Mouse (Mus musculus) frontal cortex, adult 2 months (tissue): ENCODE data around the gene Lsm3. TPM values are rescaled to one million over a fixed set of nuclear protein-coding genes. Genes with fewer than 3 reads are reported as not detected.

ENCODE experiments used
- DNase-seq, 2 experiments: peaks; one replicate each; pipeline ENCODE4 v3.0.0; 2022; ENCODE audit warnings: low spot score in 1 of 2; ENCODE audit errors: extremely low spot score in 1 of 2
- polyA plus RNA-seq: library from polyadenylated mRNA; depleted of rRNA; stranded (reverse); fragments of >200 nt; gene quantifications from 2 replicates; pipeline ENCODE4 v1.2.3, GENCODE M21; 2012; rRNA removed

The Lsm3 gene
- polyA plus RNA-seq, 1 experiment = 66.3 TPM

GRCm38 (mm10) chr6:91547313-91547712, 31.6 kb downstream of the Lsm3 start:
- DNase-seq = no peak

GRCm38 (mm10) chr6:91549621-91550020, 33.9 kb downstream of the Lsm3 start:
- no peak for DNase-seq

GRCm38 (mm10) chr6:91551671-91552070, 35.9 kb downstream of the Lsm3 start:
- DNase-seq = peak in 1 of 2 experiments; percentile 12

DNA sequence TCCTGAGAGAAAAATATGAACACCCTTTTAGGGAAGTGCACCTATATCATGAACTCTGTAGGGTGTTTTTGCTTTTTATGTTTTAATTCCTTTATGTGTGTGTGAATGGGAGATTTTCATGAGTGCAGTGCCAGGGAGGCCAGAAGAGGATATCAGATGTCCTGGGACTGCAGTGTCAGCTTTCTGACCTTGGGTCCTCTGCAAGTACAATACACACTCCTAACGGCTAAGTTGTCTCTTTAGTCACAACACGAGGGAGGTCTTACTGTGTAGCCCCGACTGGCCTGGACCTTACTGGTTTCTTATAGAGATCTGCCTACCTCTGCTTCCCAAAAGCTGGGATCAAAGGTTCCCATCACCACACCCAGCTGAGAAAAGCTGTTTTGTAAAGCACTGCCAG, 37.0 kb downstream of the Lsm3 start:
- DNase-seq = no peak

GRCm38 (mm10) chr6:91558565-91558964, 42.8 kb downstream of the Lsm3 start:
- DNase-seq = no peak

DNA sequence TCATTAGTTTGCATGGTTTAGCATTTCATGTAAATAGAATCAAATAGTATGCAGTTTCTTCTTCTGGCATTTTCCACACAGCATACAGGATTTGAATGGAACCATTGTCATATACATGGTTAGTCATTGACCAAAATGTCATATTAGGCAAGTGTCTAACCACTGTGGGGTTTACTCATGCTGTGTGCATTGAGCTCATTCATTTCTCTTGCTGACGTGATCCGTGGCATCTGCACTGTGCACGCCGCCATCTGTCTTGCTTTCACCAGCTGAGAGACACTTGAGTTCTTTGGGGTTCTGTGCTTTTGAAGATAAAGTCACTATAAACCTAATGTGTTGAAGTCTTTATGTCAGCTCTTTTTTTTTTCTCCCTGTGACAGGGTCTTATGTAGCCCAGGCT, 43.6 kb downstream of the Lsm3 start:
- peak; percentile 28 to 79 for DNase-seq

DNA sequence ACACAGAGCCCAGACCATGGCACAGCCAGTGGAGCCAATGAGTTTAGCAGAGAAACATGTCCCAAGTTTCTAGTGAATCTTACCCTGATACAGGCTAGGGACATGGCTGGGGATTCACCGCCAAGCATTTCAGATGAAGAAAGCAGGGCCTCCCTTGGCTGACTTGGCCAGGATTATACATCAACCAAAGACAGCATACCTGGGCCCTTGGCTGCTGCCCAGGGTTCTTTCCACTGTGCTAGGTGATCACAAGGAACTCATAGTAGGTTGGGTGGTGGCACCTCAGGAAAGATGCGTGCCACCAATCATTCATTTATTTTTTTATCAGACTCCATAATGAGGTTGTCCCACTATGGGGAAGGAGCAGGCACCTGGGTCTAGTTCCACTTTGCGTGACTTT, 44.5 kb downstream of the Lsm3 start:
- DNase-seq = no peak

DNA sequence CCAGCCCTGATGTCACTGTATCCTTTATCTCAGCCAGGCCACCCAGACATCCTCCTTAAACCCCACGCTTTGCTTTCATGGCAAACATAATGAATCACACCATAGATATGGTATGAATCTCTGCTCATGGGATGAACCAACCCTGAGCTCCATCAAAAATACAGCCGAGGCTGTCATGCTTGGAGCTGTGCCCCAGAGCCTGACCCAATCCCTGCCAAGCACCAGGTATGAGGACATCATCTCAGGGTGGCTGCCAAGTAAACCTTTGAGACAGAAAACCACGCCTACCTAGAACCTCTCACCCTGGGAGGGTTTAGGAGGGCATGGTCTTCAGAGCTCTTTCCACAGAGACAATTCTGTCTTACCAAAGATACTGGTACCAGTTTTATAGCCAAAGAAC, 47.3 kb downstream of the Lsm3 start:
- no peak for DNase-seq

- DNase-seq = no peak
These were observed 50.7 kb downstream of the Lsm3 start for GRCm38 (mm10) chr6:91566407-91566806.

Other genes with a start within 250 kb of the Lsm3 start
- 17.2 and 20.1 TPM in 2 replicates for gene Wnt7a, start 104.6 kb upstream of the Lsm3 start, polyA plus RNA-seq
- 17.4 and 19.3 TPM in 2 replicates for gene Chchd4, start 42.4 kb upstream of the Lsm3 start, polyA plus RNA-seq
- 28.4 and 34.4 TPM in 2 replicates for gene Tmem43, start 42.2 kb upstream of the Lsm3 start, polyA plus RNA-seq
- 14.0 and 16.1 TPM in 2 replicates for gene Xpc, start within 50 bp of the Lsm3 start, polyA plus RNA-seq
- 109 and 123 TPM in 2 replicates for gene Slc6a6, start 168.1 kb downstream of the Lsm3 start, polyA plus RNA-seq